Mouse (Mus musculus) MEL (cell line): Measurements from ENCODE around the gene Spata32. TPM values are rescaled to one million over a fixed set of nuclear protein-coding genes. Genes with fewer than 3 reads are reported as not detected.

Source experiments
- DNase-seq: peaks from one replicate; pipeline ENCODE4 v3.0.0; 2011; ENCODE audit warnings: low read depth, low spot score
- H3K27ac ChIP-seq: 2 replicates; pipeline ENCODE4 v1.5.1; 2012; ENCODE audit warnings: low read depth, mild to moderate bottlenecking, control low read depth, low read length, moderate library complexity; ENCODE audit not compliant: control insufficient read depth
- H3K27me3 ChIP-seq, 2 experiments: fragments of 150-350 bp in 1 of 2; sonication (generic) in 1 of 2; 2 replicates each; pipeline ENCODE4 v1.6.1; 2012; ENCODE audit warnings: low read length in 2 of 2, mild to moderate bottlenecking in 2 of 2, improper control_type of control experiment in 1 of 2, moderate library complexity in 1 of 2; ENCODE audit not compliant: insufficient read depth in 2 of 2, control insufficient read depth in 1 of 2
- H3K36me3 ChIP-seq, 2 experiments: 2 replicates each; pipeline ENCODE4 v1.6.1; 2012 to 2014; ENCODE audit warnings: low read length in 2 of 2, improper control_type of control experiment in 1 of 2, inconsistent platforms in 1 of 2, mild to moderate bottlenecking in 1 of 2; ENCODE audit not compliant: insufficient read depth in 2 of 2, control insufficient read depth in 1 of 2
- H3K4me1 ChIP-seq, 2 experiments: fragments of 150-350 bp in 1 of 2; sonication (generic) in 1 of 2; 2 replicates each; pipeline ENCODE4 v1.6.1; 2012; ENCODE audit warnings: low read length in 2 of 2, improper control_type of control experiment in 1 of 2, mild to moderate bottlenecking in 1 of 2; ENCODE audit not compliant: insufficient read depth in 2 of 2, control insufficient read depth in 1 of 2
- H3K4me3 ChIP-seq, 2 experiments: fragments of 150-350 bp in 1 of 2; sonication (generic) in 1 of 2; 2 replicates each; pipeline ENCODE4 v1.5.1; 2012; ENCODE audit warnings: low read depth in 2 of 2, low read length in 2 of 2, mild to moderate bottlenecking in 2 of 2, moderate library complexity in 2 of 2, control low read depth in 1 of 2, improper control_type of control experiment in 1 of 2; ENCODE audit not compliant: control insufficient read depth in 1 of 2, insufficient read depth in 1 of 2
- H3K79me2 ChIP-seq: 2 replicates; pipeline ENCODE4 v1.6.1; 2012; ENCODE audit warnings: mild to moderate bottlenecking, low read length, moderate library complexity; ENCODE audit not compliant: control insufficient read depth, poor library complexity, insufficient read depth
- H3K9ac ChIP-seq: 2 replicates; pipeline ENCODE4 v1.6.1; 2012; ENCODE audit warnings: low read depth, mild to moderate bottlenecking, control low read depth, low read length, moderate library complexity; ENCODE audit not compliant: control insufficient read depth, poor library complexity, severe bottlenecking
- H3K9me3 ChIP-seq: fragments of 150-350 bp; sonication (generic); replicated peaks from 2 replicates; pipeline ENCODE4 v1.6.1; 2012; ENCODE audit warnings: mild to moderate bottlenecking, low read length, improper control_type of control experiment, moderate library complexity; ENCODE audit not compliant: insufficient read depth
- BHLHE40 ChIP-seq: IDR thresholded peaks from 2 replicates; pipeline ENCODE4 v1.6.1; 2012; ENCODE audit warnings: low read depth, mild to moderate bottlenecking, inconsistent platforms, low read length, improper control_type of control experiment, borderline replicate concordance
- ETS1 ChIP-seq: IDR thresholded peaks from 2 replicates; pipeline ENCODE4 v1.6.1; 2012; ENCODE audit warnings: low read depth, mild to moderate bottlenecking, inconsistent platforms, low read length, improper control_type of control experiment, moderate library complexity
- GATA1 ChIP-seq: IDR thresholded peaks from 2 replicates; pipeline ENCODE4 v1.6.1; 2011; ENCODE audit warnings: low read depth, low read length, improper control_type of control experiment
- MXI1 ChIP-seq: IDR thresholded peaks from 2 replicates; pipeline ENCODE4 v1.6.1; 2011; ENCODE audit warnings: mild to moderate bottlenecking, low read depth, low read length, improper control_type of control experiment
- MYC ChIP-seq: IDR thresholded peaks from 2 replicates; pipeline ENCODE4 v1.6.1; 2011; ENCODE audit warnings: low read depth, mild to moderate bottlenecking, low read length, improper control_type of control experiment, moderate library complexity
- TBP ChIP-seq: IDR thresholded peaks from 2 replicates; pipeline ENCODE4 v1.8.0; 2011; ENCODE audit warnings: low read depth, low read length, improper control_type of control experiment
- TCF12 ChIP-seq: IDR thresholded peaks from 2 replicates; pipeline ENCODE4 v1.6.1; 2014; ENCODE audit warnings: low read depth, mild to moderate bottlenecking, inconsistent platforms, low read length, improper control_type of control experiment, moderate library complexity
- UBTF ChIP-seq: IDR thresholded peaks from 2 replicates; pipeline ENCODE4 v1.6.1; 2012; ENCODE audit warnings: low read depth, mild to moderate bottlenecking, inconsistent platforms, low read length, improper control_type of control experiment, moderate library complexity, borderline replicate concordance; ENCODE audit not compliant: insufficient read depth
- polyA plus RNA-seq, 2 experiments: library from polyadenylated mRNA; stranded (reverse) in 1 of 2; unstranded in 1 of 2; fragments of >175 nt in 1 of 2; fragments of >200 nt in 1 of 2; gene quantifications; 2 replicates each; pipeline versions ENCODE4 v1.2.1 to v1.2.4; 2012; ENCODE audit warnings: low replicate concordance in 2 of 2, low read depth in 1 of 2; ENCODE audit not compliant: insufficient read length in 2 of 2, insufficient read depth in 1 of 2, missing spikeins in 1 of 2
- total RNA-seq: library from RNA; depleted of rRNA; stranded (reverse); fragments of 300-350 nt; gene quantifications from 2 replicates; pipeline ENCODE4 v1.2.3, GENCODE M21; 2012

The Spata32 gene
- total and polyA plus RNA-seq, 3 experiments, result not detected

GRCm38 (mm10) chr11:103198911-103199803, 19.1 kb downstream of the Spata32 start:
- TF ChIP-seq ETS1, result no peak
- no peak for TF ChIP-seq UBTF
- H3K9me3 ChIP-seq, result no peaks in the 10 kb centered on the region
- DNase-seq, result no peak
- H3K4me3 ChIP-seq, result no peak overlapping the region
- no peak overlapping the region for H3K27ac ChIP-seq
- H3K27me3 ChIP-seq, result no peaks in the 10 kb centered on the region; a peak in 1 of 4 replicates
- no peaks in the 10 kb centered on the region for H3K4me1 ChIP-seq
- no peaks in the 10 kb centered on the region for H3K79me2 ChIP-seq
- no peaks in the 10 kb centered on the region for H3K36me3 ChIP-seq
- H3K9ac ChIP-seq, result no peak overlapping the region

GRCm38 (mm10) chr11:103198339-103198738, 19.9 kb downstream of the Spata32 start:
- DNase-seq, result no peak
- no peaks in the 10 kb centered on the region for H3K79me2 ChIP-seq
- H3K9me3 ChIP-seq, result no peaks in the 10 kb centered on the region
- H3K27ac ChIP-seq, result no peak overlapping the region
- no peak overlapping the region for H3K9ac ChIP-seq
- TF ChIP-seq BHLHE40, result no peak
- TF ChIP-seq TCF12, result no peak
- no peak for TF ChIP-seq MYC
- TF ChIP-seq, all 39 proteins: peak for 0
- no peaks in the 10 kb centered on the region; a peak in 1 of 4 replicates for H3K27me3 ChIP-seq
- H3K4me1 ChIP-seq, result no peaks in the 10 kb centered on the region
- no peaks in the 10 kb centered on the region for H3K36me3 ChIP-seq
- H3K4me3 ChIP-seq, result no peak overlapping the region

- H3K9ac ChIP-seq, result no peak overlapping the region
- DNase-seq, result no peak
- H3K36me3 ChIP-seq, result no peaks in the 10 kb centered on the region
- TF ChIP-seq MXI1, result no peak
- TF ChIP-seq TBP, result no peak
- TF ChIP-seq BHLHE40, result no peak
- no peak for TF ChIP-seq GATA1
- H3K27me3 ChIP-seq, result no peaks in the 10 kb centered on the region; a peak in 1 of 4 replicates
- no peak overlapping the region for H3K4me3 ChIP-seq
- no peaks in the 10 kb centered on the region for H3K4me1 ChIP-seq
- H3K9me3 ChIP-seq, result no peaks in the 10 kb centered on the region
- no peak overlapping the region for H3K27ac ChIP-seq
- no peaks in the 10 kb centered on the region for H3K79me2 ChIP-seq
Measured at GRCm38 (mm10) chr11:103197340-103197739, 20.9 kb downstream of the Spata32 start.
